Mouse (Mus musculus) embryonic facial prominence, embryonic 10.5 days (tissue): ENCODE results near the gene Rhcg. TPM values are rescaled to one million over a fixed set of nuclear protein-coding genes. Genes with fewer than 3 reads are reported as not detected.

Experiments
- DNase-seq: peaks from one replicate; pipeline ENCODE4 v3.0.0-alpha.2; 2017; ENCODE audit warnings: low spot score
- H3K27ac ChIP-seq: fragments of 300-500 bp; sonication (generic); replicated peaks from 2 replicates; pipeline ENCODE4 v1.5.1; 2016; ENCODE audit warnings: mild to moderate bottlenecking
- H3K27me3 ChIP-seq: fragments of 300-500 bp; sonication (generic); replicated peaks from 2 replicates; pipeline ENCODE4 v1.6.1; 2016; ENCODE audit warnings: low read depth, mild to moderate bottlenecking; ENCODE audit not compliant: poor library complexity, severe bottlenecking
- H3K36me3 ChIP-seq: fragments of 300-500 bp; sonication (generic); replicated peaks from 2 replicates; pipeline ENCODE4 v1.6.1; 2016; ENCODE audit warnings: mild to moderate bottlenecking, moderate library complexity
- H3K4me1 ChIP-seq: fragments of 300-500 bp; sonication (generic); 2 replicates; pipeline ENCODE4 v1.6.1; 2016
- H3K4me3 ChIP-seq: fragments of 300-500 bp; sonication (generic); 2 replicates; pipeline ENCODE4 v1.5.1; 2016; ENCODE audit warnings: mild to moderate bottlenecking, moderate library complexity
- H3K9me3 ChIP-seq: fragments of 300-500 bp; sonication (generic); 2 replicates; pipeline ENCODE4 v1.6.1; 2016; ENCODE audit warnings: mild to moderate bottlenecking
- WGBS: fragments of 180-500 bp; shearing (Covaris S2); methylation state at CpG from one replicate; pipeline ENCODE4 v1.1.7; 2016; 5-methylcytosine and 5-hydroxymethylcytosine counted together
- polyA plus RNA-seq: library from polyadenylated mRNA; unstranded; fragments of >200 nt; fragmentation: Nextera tagmentation; extraction: Ambion mirVana; gene quantifications from 2 replicates; pipeline ENCODE4 v1.2.1, GENCODE M21; 2016

Rhcg gene
- polyA plus RNA-seq, 1 experiment from 2014 or later: 0.51 TPM

GRCm38 (mm10) chr7:79591812-79592731 lies 25.4 kb downstream of the Rhcg start:
- H3K4me1 ChIP-seq: peaks cover 40% of the 10 kb centered on the region
- peak; percentile 66 for DNase-seq
- WGBS: 2% methylated on average over 42 of the region's 42 CpGs
- no peak overlapping the region; the same call in none of the 2 replicates for H3K27ac ChIP-seq
- H3K27me3 ChIP-seq: peaks cover 97% of the 10 kb centered on the region
- H3K4me3 ChIP-seq: peak overlapping the region; percentile 53
- no peaks in the 10 kb centered on the region for H3K36me3 ChIP-seq
- peaks cover 6% of the 10 kb centered on the region; the same call in 1 of the 2 replicates for H3K9me3 ChIP-seq

GRCm38 (mm10) chr7:79590560-79591110 lies 26.8 kb downstream of the Rhcg start:
- H3K9me3 ChIP-seq: peaks cover 6% of the 10 kb centered on the region; the same call in 1 of the 2 replicates
- H3K4me3 ChIP-seq: no peak overlapping the region
- H3K36me3 ChIP-seq: no peaks in the 10 kb centered on the region
- WGBS: 9% methylated on average over 3 of the region's 3 CpGs
- DNase-seq: no peak
- H3K27me3 ChIP-seq: peaks cover 97% of the 10 kb centered on the region
- H3K27ac ChIP-seq: no peak overlapping the region
- H3K4me1 ChIP-seq: peaks cover 40% of the 10 kb centered on the region

- Histone ChIP-seq H3K27ac (no peak overlapping the region), H3K4me1 (peaks cover 40% of the 10 kb centered on the region), H3K9me3 (peaks cover 6% of the 10 kb centered on the region; the same call in 1 of the 2 replicates), H3K36me3 (no peaks in the 10 kb centered on the region), H3K4me3 (no peak overlapping the region), H3K27me3 (peaks cover 97% of the 10 kb centered on the region)
- peak; percentile 39 for DNase-seq
- 9% methylated on average over 9 of the region's 9 CpGs for WGBS
Observed at GRCm38 (mm10) chr7:79589763-79590559, 27.5 kb downstream of the Rhcg start.

- Histone ChIP-seq H3K36me3 (no peaks in the 10 kb centered on the region), H3K9me3 (peaks cover 6% of the 10 kb centered on the region; the same call in 1 of the 2 replicates), H3K4me3 (no peak overlapping the region), H3K27me3 (peaks cover 97% of the 10 kb centered on the region), H3K27ac (no peak overlapping the region), H3K4me1 (peaks cover 36% of the 10 kb centered on the region)
- WGBS: 82% methylated on average over 3 of the region's 3 CpGs
- DNase-seq: no peak
Observed at GRCm38 (mm10) chr7:79588284-79588683, 29.2 kb downstream of the Rhcg start.

- Histone ChIP-seq H3K4me1 (peaks cover 31% of the 10 kb centered on the region), H3K36me3 (no peaks in the 10 kb centered on the region), H3K9me3 (no peaks in the 10 kb centered on the region), H3K27ac (peak overlapping the region; percentile 83), H3K4me3 (peak overlapping the region; percentile 53), H3K27me3 (peaks cover 100% of the 10 kb centered on the region)
- DNase-seq: peak; percentile 58
- under 1% methylated on average over 20 of the region's 20 CpGs for WGBS
Observed at GRCm38 (mm10) chr7:79578851-79579241, 38.6 kb downstream of the Rhcg start.

GRCm38 (mm10) chr7:79577931-79578850 lies 39.3 kb downstream of the Rhcg start:
- WGBS: 2% methylated on average over 25 of the region's 25 CpGs
- Histone ChIP-seq H3K4me1 (peaks cover 34% of the 10 kb centered on the region), H3K27me3 (peaks cover 100% of the 10 kb centered on the region), H3K4me3 (peak overlapping the region; percentile 53), H3K36me3 (no peaks in the 10 kb centered on the region), H3K27ac (peak overlapping the region; percentile 83), H3K9me3 (no peaks in the 10 kb centered on the region)
- DNase-seq: peak; percentile 52

DNA sequence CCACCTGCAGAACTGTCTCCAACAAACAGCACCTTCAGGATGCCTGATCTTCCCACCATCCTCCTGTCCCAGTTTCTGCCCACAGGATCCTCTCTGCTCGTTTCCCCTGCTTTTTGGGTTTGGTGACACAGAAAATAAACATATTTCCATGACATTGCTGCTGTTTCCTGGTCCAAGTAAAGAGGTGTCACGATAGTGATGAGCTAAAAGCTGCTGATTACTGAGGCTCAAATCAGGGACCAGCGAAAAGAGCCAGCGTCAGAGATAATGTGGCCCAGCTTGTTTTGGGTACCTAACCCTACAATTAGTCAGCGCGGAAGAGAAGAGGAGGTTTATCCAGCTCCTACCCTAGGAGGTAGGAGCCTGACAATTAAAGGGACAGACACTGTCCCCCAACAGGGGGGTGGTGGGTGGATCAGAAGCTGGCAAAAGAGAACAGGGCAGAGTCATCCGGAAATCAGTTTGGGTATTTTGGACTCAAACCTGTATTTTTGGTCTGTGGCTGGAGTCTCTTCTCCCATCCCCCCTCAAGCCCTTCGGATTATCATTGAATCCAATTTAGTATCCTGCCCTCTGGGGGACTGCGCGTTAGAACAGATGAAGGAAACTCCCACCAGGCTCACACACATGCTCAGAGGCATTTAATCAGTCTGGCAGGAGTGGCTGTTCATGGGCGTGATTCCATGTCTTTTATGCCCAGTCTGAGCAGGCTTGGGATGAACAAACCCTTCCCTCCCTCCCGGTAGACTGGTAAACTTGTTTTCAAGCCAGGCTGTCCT lies 40.2 kb downstream of the Rhcg start:
- Histone ChIP-seq H3K4me1 (peaks cover 37% of the 10 kb centered on the region), H3K36me3 (no peaks in the 10 kb centered on the region), H3K27ac (peak overlapping the region; percentile 51; the same call in 1 of the 2 replicates), H3K9me3 (no peaks in the 10 kb centered on the region), H3K4me3 (no peak overlapping the region), H3K27me3 (peaks cover 100% of the 10 kb centered on the region)
- 3% methylated on average over 12 of the region's 12 CpGs for WGBS
- no peak for DNase-seq

DNA sequence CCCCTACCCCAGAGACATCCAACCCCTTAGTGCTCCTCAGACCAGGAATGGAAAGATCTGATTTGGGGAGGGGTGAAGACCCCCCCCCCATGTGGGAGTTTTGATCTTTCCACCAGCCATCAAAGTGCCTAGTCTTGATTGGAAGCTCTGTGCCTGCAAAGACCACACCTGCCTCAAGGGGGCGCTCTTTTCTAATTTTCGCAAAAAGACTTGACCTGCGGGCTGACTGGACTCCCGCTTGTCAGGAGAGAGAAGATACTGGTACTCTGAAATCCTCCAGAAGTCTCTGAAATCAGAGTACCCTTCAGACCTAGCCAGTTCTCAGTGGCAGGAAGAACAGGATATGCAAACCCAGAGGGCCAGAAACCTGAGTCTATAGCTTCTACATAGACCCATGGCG lies 40.8 kb downstream of the Rhcg start:
- H3K36me3 ChIP-seq: no peaks in the 10 kb centered on the region
- no peaks in the 10 kb centered on the region for H3K9me3 ChIP-seq
- H3K4me3 ChIP-seq: no peak overlapping the region
- DNase-seq: peak; percentile 67
- H3K27ac ChIP-seq: no peak overlapping the region
- H3K27me3 ChIP-seq: peaks cover 100% of the 10 kb centered on the region
- peaks cover 42% of the 10 kb centered on the region for H3K4me1 ChIP-seq
- WGBS: 3% methylated on average over 5 of the region's 5 CpGs

DNA sequence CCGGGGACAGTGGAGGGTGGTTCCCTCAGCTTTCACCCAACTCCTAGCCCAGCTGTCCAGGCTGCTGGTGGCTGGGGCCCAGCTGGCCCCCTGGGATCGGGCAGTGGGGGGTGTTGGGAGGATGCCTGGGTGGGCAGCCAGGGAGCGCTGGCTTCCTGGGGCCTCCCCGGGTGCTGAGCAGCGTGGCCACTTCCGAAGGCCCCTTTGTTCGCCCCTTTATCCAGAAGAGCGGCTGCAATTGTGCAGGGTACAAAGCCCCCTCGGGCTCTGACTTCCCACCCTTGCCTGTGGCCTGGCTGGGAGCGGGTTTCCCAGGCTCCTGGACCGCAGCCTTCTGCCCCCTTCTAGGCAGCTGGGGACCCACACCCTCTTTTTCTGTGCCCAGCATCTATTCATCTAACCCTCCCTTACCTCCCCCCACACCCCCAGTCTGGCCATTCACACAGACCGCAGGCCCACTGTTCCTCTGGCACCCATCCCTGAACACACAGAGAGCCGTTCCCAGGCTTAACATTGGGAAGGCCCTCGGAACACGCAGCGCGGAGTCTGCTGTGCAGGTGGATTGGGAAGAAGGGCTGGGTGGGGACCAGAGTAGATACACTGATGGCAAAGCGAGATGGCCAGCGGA lies 45.2 kb downstream of the Rhcg start:
- DNase-seq: no peak
- Histone ChIP-seq H3K36me3 (no peaks in the 10 kb centered on the region), H3K9me3 (no peaks in the 10 kb centered on the region), H3K27ac (peak overlapping the region; percentile 63), H3K4me1 (peaks cover 26% of the 10 kb centered on the region), H3K4me3 (no peak overlapping the region), H3K27me3 (peaks cover 99% of the 10 kb centered on the region)
- WGBS: 44% methylated on average over 19 of the region's 19 CpGs

GRCm38 (mm10) chr7:79568937-79569535 lies 48.4 kb downstream of the Rhcg start:
- Histone ChIP-seq H3K27ac (no peak overlapping the region), H3K9me3 (no peaks in the 10 kb centered on the region), H3K4me3 (no peak overlapping the region), H3K27me3 (peaks cover 86% of the 10 kb centered on the region), H3K4me1 (peaks cover 18% of the 10 kb centered on the region), H3K36me3 (no peaks in the 10 kb centered on the region)
- no peak for DNase-seq
- 32% methylated on average over 4 of the region's 4 CpGs for WGBS
